Mouse (Mus musculus) lung, adult 2 months (tissue): ENCODE results near the gene Fyb.

Source experiments
- CTCF ChIP-seq: fragments of 200-500 bp; IDR thresholded peaks from 2 replicates; pipeline ENCODE4 v1.5.1; 2011; ENCODE audit warnings: mild to moderate bottlenecking, low read length, control low read depth; ENCODE audit not compliant: insufficient read depth
- POLR2A ChIP-seq: fragments of 200-500 bp; IDR thresholded peaks from 2 replicates; pipeline ENCODE4 v1.6.1; 2011; ENCODE audit warnings: low read depth, mild to moderate bottlenecking, control low read depth, low read length, borderline replicate concordance; ENCODE audit errors: extremely low read depth

DNA sequence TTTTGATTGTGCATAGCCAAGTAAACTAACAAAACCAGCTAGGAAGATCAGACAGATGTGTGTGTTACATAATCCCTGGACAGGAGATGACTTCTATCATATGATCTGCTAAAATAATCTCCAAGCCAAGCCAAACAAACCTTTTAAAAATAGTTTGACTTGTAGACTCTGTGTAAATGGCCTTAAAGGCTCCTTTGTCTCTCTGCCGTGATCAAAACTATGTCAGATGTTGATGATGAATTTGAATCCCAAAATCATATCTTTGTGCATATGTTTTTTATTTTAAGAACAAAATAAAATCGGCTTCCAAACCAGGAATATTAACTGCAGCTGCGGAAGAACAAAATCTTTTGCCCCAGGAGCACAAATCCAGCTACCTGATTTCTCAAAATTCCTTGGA, 64.9 kb downstream of the Fyb start:
- TF ChIP-seq CTCF: no peak
- TF ChIP-seq POLR2A: no peak
